Mouse (Mus musculus) neural tube, embryonic 13.5 days (tissue): Measurements from ENCODE around the gene Psmd4. TPM values are rescaled to one million over a fixed set of nuclear protein-coding genes. Genes with fewer than 3 reads are reported as not detected.
"Not testable (repeated sequence)": the region's sequence is repeated elsewhere in the genome, so short reads cannot be mapped to it uniquely, and the experiment has no call there.

ENCODE experiments used
- ATAC-seq: fragments of 200-750 bp; cut with Nextera tagmentation; 2 replicates; pipeline ENCODE4 v1.8.0; 2017; ENCODE audit warnings: low read depth, mild to moderate bottlenecking, moderate TSS enrichment, moderate library complexity
- H3K27ac ChIP-seq: fragments of 300-500 bp; sonication (generic); replicated peaks from 2 replicates; pipeline ENCODE4 v1.5.1; 2015; ENCODE audit warnings: moderate library complexity, mild to moderate bottlenecking, inconsistent platforms
- H3K27me3 ChIP-seq: fragments of 300-500 bp; sonication (generic); 2 replicates; pipeline ENCODE4 v1.6.1; 2015; ENCODE audit warnings: mild to moderate bottlenecking, inconsistent platforms
- H3K36me3 ChIP-seq: fragments of 300-500 bp; sonication (generic); 2 replicates; pipeline ENCODE4 v1.6.1; 2015; ENCODE audit warnings: mild to moderate bottlenecking, inconsistent platforms
- H3K4me1 ChIP-seq: fragments of 300-500 bp; sonication (generic); replicated peaks from 2 replicates; pipeline ENCODE4 v1.6.1; 2015; ENCODE audit warnings: inconsistent platforms
- H3K4me2 ChIP-seq: fragments of 300-500 bp; sonication (generic); 2 replicates; pipeline ENCODE4 v1.6.1; 2015; ENCODE audit warnings: inconsistent platforms, mild to moderate bottlenecking, moderate library complexity
- H3K4me3 ChIP-seq: fragments of 300-500 bp; sonication (generic); 2 replicates; pipeline ENCODE4 v1.5.1; 2015; ENCODE audit warnings: mild to moderate bottlenecking, inconsistent platforms
- H3K9ac ChIP-seq: fragments of 300-500 bp; sonication (generic); 2 replicates; pipeline ENCODE4 v1.6.1; 2015; ENCODE audit warnings: moderate library complexity, mild to moderate bottlenecking, inconsistent platforms
- H3K9me3 ChIP-seq: fragments of 300-500 bp; sonication (generic); 2 replicates; pipeline ENCODE4 v1.6.1; 2016; ENCODE audit warnings: inconsistent platforms
- WGBS: fragments of 180-500 bp; shearing (Covaris S2); methylation state at CpG from one replicate; pipeline ENCODE4 v1.1.7; 2015; 5-methylcytosine and 5-hydroxymethylcytosine counted together
- polyA plus RNA-seq: library from polyadenylated mRNA; unstranded; fragments of >200 nt; fragmentation: Nextera tagmentation; extraction: Ambion mirVana; gene quantifications from 2 replicates; pipeline ENCODE4 v1.2.1, GENCODE M21; 2015

Psmd4 gene
- polyA plus RNA-seq, 1 experiment from 2014 or later, result 274 TPM

DNA sequence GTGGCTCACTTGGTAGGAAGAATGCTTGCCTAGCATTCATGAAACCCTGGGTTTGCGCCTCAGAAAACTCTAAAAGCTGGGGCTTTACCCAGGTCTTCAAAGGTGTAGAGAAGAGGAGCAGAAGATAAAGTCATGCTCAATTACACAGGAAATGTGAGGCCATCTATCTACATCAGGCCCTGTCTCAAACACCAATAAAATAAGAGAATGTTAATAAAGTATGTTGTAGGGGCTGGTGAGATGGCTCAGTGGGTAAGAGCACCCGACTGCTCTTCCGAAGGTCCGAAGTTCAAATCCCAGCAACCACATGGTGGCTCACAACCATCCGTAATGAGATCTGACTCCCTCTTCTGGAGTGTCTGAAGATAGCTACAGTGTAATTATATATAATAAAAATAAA is 21.5 kb downstream of the Psmd4 start:
- ATAC-seq, result not testable (repeated sequence)

DNA sequence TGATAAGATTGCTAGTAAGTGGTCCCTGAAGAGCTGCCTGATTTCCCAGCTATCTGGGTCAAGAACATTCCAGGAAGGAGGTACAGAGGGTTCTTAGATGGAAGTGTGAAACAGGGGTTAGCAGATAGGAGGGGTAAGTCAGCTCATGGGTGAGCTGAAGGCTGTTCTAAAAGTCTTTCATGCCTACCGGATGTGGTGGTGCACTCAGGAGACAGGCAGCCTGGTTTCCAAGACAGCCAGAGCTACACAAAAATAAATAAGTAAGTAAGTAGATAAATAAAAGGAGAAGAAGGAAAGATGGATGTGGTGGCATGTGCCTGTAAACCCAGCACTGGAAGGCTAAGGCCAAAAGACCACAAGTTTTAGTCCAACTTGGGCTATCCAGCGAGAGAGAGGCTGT is 23.7 kb downstream of the Psmd4 start:
- WGBS, result 83% methylated on average over 2 of the region's 2 CpGs
- Histone ChIP-seq H3K9ac (no peak overlapping the region), H3K27ac (no peak overlapping the region), H3K4me3 (no peak overlapping the region), H3K27me3 (no peaks in the 10 kb centered on the region), H3K4me2 (no peak overlapping the region), H3K4me1 (peaks cover 19% of the 10 kb centered on the region), H3K36me3 (no peaks in the 10 kb centered on the region), H3K9me3 (no peaks in the 10 kb centered on the region)
- no peak for ATAC-seq

More for the DNA sequence above, 21.5 kb downstream of the Psmd4 start:
- H3K4me3 ChIP-seq, H3K36me3 ChIP-seq, H3K9me3 ChIP-seq, H3K4me2 ChIP-seq, H3K9ac ChIP-seq, H3K27me3 ChIP-seq, H3K27ac ChIP-seq: not testable (repeated sequence)
- 88% methylated on average over 5 of the region's 5 CpGs for WGBS
- peaks cover 23% of the 10 kb centered on the region for H3K4me1 ChIP-seq

DNA sequence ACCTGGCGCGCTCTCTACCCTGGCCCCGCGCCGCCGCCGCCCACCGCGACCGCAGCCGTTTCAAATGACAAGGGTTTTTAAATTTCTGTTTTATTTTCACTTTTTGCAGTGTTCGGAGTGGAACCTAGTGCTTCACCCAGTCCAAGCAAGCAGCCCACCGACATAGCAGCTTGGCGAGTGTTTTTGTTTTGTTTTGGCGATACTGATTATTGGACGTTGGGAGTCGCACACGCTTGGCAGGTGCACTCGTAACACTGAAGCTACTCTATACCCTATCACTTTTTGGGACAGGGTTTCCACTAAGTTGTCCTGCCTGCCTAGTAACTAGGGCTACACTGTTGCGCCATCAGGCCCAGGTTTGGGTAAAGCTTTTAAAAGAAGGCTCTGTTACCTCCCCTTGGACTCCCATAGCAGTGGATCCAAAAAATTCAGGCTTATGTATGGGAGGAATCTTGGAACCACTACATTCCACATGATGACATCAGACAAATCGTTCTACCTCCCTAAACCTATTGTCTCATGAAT is 25.8 kb downstream of the Psmd4 start:
- H3K27ac ChIP-seq, result peak overlapping the region; percentile 96
- H3K4me2 ChIP-seq, result peak overlapping the region; percentile 80
- H3K9ac ChIP-seq, result peak overlapping the region; percentile 74
- no peaks in the 10 kb centered on the region for H3K9me3 ChIP-seq
- peaks cover 30% of the 10 kb centered on the region for H3K4me1 ChIP-seq
- H3K4me3 ChIP-seq, result peak overlapping the region; percentile 72
- no peaks in the 10 kb centered on the region for H3K27me3 ChIP-seq
- peaks cover 7% of the 10 kb centered on the region for H3K36me3 ChIP-seq
- 5% methylated on average over 21 of the region's 21 CpGs for WGBS
- ATAC-seq, result no peak

DNA sequence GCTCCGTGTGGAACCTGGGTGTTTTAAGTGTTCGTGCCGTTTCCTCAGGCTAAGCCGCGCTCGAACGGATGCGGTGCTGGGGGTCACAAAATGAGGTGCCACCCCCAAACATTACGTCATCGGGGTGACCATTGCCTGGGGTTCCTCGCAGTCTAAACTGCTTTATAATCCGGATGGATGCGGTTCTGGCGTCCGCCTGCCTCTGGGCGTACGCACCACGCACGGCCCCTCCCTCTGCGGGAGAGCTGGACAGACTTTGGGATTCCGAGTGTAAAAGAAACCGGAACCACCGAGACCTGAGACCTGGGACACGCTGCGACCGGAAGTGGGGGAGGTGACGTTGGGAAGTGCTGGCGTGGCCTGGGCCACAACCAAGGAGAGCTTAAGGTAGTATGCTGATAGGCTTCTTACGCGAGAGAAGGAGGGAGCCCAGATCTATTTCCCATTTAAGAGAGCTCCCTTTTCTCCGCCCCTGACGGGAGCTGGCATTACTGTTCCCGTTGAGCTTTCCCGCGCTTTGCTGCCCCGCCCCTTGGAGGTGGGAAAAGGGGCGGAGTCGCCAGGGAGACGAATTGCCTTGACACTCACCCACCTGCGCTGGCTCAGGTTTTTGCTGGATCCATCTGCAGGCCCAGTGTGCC is 26.4 kb downstream of the Psmd4 start:
- peak; percentile 78 for ATAC-seq
- no peaks in the 10 kb centered on the region for H3K9me3 ChIP-seq
- peak overlapping the region; percentile 74 for H3K9ac ChIP-seq
- peaks cover 30% of the 10 kb centered on the region for H3K4me1 ChIP-seq
- H3K27ac ChIP-seq, result peak overlapping the region; percentile 96
- H3K27me3 ChIP-seq, result no peaks in the 10 kb centered on the region
- H3K4me3 ChIP-seq, result peak overlapping the region; percentile 72
- H3K36me3 ChIP-seq, result peaks cover 13% of the 10 kb centered on the region
- under 1% methylated on average over 40 of the region's 40 CpGs for WGBS
- H3K4me2 ChIP-seq, result peak overlapping the region; percentile 80

DNA sequence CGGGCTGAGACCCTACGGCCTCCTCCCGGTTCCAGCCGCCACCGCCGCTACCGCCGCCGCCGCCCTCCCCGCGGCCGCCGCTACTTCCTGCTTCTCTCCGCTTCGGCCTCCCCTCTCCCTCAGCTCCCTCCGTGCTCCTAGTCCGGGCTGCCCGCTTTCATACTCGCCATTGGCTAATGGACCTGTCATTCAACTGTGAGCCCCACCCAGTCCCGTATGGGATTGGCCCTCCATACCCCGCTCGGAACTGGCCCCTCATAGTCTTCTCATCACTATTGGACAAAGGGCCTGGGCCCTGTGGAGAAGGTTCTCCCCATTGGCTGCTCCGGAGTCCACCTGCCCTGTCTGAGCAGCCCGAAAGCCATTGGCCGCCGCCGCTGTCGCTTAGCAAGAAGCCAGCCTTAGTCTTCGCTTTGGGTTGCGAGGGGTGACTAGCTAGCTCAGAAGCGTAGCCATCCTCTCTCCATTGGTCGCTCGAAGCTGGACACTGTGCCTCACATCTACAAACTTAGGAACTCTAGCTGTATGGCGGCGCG is 27.0 kb downstream of the Psmd4 start, which contains the start of gene Zfp687:
Gene Zfp687 (minus strand): TSS at position 112 of the 536 bp plus-strand sequence.
- no peaks in the 10 kb centered on the region for H3K9me3 ChIP-seq
- peak; percentile 99 for ATAC-seq
- WGBS, result under 1% methylated on average over 24 of the region's 37 CpGs
- peak within 1 kb of the TSS; percentile 85 for H3K9ac ChIP-seq
- peak within 1 kb of the TSS; percentile 96 for H3K27ac ChIP-seq
- peak within 1 kb of the TSS; percentile 72 for H3K4me3 ChIP-seq
- H3K4me1 ChIP-seq, result peaks cover 30% of the 10 kb centered on the region
- peak within 1 kb of the TSS; percentile 99 for H3K4me2 ChIP-seq
- peaks cover 19% of the 10 kb centered on the region for H3K36me3 ChIP-seq
- H3K27me3 ChIP-seq, result no peaks in the 10 kb centered on the region

DNA sequence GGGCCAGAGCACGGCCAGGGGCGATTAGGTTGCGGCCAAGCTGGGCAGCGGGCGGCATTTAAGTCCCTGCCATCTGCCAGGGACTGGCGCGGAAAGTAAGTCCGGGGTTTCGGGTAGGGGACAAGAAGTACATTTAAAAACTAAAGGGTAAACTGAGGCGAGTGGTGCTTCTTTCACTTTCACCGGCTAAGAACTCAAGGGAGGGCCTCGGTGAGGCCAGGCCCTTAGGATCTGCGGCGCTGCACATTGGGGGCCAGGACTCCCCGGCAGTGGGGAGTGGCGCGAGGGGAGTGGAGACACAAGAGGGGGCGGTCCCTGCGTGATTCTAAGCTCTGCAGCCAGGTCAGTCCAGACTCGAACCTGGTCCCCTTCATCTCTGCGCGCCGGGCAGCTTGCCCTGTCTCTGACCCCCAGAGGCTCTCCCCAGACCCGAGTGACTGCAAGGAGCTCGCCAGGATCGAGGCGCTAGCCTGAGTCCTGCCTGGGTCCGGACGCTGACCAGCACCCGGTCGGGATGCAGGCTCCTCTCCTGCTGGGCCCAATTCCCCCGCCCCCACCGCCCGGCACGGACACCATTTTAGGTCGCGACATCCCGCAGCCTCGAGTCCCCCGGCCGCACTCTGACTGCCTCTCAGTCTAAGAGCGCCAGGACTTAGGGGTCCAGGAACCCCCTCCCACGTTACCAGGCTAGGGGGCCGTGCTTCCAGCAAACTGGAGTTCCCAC is 27.8 kb downstream of the Psmd4 start:
- Histone ChIP-seq H3K36me3 (peaks cover 27% of the 10 kb centered on the region), H3K9me3 (no peaks in the 10 kb centered on the region), H3K4me3 (peak overlapping the region; percentile 72), H3K4me2 (peak overlapping the region; percentile 99), H3K27me3 (no peaks in the 10 kb centered on the region), H3K9ac (peak overlapping the region; percentile 85), H3K4me1 (peaks cover 30% of the 10 kb centered on the region), H3K27ac (peak overlapping the region; percentile 96)
- WGBS, result under 1% methylated on average over 44 of the region's 44 CpGs
- ATAC-seq, result peak; percentile 33

DNA sequence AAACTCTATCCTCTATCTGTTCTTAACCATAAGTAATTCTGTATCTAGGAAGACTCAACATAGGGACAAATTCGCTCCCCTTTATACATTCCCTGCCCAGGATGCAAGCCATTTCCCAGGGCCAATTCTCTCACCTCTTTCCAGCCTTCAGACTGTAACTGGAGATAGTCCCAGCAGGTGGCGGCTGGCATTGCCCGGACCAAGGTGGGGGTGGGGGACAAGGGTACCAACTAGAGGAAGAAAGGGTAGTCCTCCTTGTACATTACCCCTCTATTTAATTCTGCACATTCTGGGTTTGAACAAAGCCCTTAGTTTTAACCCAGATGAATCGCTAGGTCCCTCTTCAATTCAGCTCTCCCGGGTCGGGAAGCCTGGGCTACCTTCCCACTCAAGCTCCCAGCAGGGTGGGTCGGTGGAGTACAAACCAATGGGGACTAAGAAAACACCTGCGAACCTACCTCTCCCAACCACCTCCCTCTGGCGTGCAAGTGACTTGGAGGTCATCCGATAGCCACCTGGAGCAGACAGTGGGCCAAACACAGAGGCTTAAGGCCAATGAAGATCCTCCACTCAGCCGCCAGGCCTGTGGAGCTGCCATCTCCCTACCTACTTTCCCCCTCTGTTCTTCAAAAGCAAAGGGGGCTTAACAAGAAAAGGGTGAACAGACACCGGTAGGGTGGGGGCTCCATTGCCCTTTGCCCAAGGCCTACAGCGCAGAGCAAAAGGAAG is 28.6 kb downstream of the Psmd4 start:
- 12% methylated on average over 13 of the region's 13 CpGs for WGBS
- Histone ChIP-seq H3K27me3 (no peaks in the 10 kb centered on the region), H3K36me3 (peaks cover 34% of the 10 kb centered on the region), H3K9me3 (no peaks in the 10 kb centered on the region), H3K4me2 (peak overlapping the region; percentile 99), H3K4me1 (peaks cover 34% of the 10 kb centered on the region), H3K4me3 (peak overlapping the region; percentile 72), H3K9ac (peak overlapping the region; percentile 85), H3K27ac (no peak overlapping the region)
- ATAC-seq, result no peak

DNA sequence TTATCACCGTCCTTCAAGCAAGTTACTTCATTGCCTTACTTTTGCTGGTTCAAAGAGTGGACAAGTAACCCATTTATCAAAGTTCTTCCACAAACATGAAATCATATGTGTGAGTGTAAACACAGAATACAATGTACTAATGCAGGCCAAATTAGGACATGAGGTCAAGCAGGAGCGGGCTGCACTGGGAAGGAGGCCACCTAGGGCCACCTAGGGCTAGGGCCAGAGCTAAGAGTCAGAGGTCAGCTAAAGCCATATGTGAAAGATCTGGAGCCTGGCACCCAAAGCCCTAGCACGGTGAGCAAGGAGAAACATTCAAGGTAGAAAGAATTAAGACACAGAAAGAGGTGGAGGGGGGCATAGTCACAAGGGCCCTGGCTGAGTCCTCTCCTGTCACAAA is 29.4 kb downstream of the Psmd4 start:
- no peaks in the 10 kb centered on the region for H3K9me3 ChIP-seq
- peak overlapping the region; percentile 72; the same call in 1 of the 2 replicates for H3K4me3 ChIP-seq
- H3K36me3 ChIP-seq, result peaks cover 43% of the 10 kb centered on the region
- peak overlapping the region; percentile 99 for H3K4me2 ChIP-seq
- 87% methylated on average over 3 of the region's 3 CpGs for WGBS
- H3K27me3 ChIP-seq, result no peaks in the 10 kb centered on the region
- no peak overlapping the region for H3K27ac ChIP-seq
- H3K9ac ChIP-seq, result no peak overlapping the region; the same call in 1 of the 2 replicates
- no peak for ATAC-seq
- H3K4me1 ChIP-seq, result peaks cover 34% of the 10 kb centered on the region

DNA sequence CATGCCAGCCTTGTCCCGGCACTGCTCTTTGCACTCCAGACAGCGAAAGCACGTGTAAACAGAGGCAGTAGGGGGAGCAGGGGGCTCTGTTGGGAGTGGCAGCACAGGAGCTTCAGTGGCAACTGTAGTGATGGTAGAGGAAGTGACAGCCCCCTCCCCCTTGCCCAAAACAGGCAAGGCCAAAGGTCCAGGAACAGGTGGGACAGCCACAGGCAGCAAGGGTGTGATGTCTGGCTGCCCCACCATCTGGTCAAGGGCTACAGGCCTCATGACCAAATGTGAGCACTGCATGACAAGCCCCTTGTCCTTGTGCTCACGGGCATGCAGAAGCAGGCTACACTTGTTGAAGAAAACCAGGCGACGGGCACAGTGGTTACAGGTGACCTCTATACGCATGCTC is 32.0 kb downstream of the Psmd4 start:
- no peak overlapping the region for H3K4me3 ChIP-seq
- no peaks in the 10 kb centered on the region for H3K27me3 ChIP-seq
- H3K27ac ChIP-seq, result no peak overlapping the region
- H3K9me3 ChIP-seq, result no peaks in the 10 kb centered on the region
- ATAC-seq, result no peak
- H3K9ac ChIP-seq, result no peak overlapping the region
- no peak overlapping the region for H3K4me2 ChIP-seq
- 84% methylated on average over 7 of the region's 7 CpGs for WGBS
- peaks cover 30% of the 10 kb centered on the region for H3K4me1 ChIP-seq
- H3K36me3 ChIP-seq, result peaks cover 69% of the 10 kb centered on the region

DNA sequence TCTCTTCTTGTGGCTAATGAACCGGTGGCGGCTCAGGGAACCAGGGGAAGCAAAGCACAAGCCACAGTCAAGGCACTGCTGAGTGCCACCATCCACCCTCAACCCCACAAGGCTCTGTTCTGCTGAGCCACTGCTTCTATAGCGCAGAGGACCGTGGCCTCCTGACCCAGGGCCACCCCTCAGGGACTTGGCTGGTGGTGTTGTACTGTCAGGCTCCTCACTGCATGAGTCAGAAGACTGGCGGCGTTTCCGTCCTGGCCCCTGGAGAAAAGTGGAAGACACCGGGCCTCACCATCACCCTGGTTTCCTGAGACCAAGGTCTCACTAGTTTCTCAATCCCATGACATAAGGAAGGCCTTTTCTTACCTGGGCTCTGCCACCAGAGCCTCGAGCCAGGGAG is 34.7 kb downstream of the Psmd4 start:
- WGBS, result 89% methylated on average over 9 of the region's 9 CpGs
- no peak overlapping the region for H3K27ac ChIP-seq

DNA sequence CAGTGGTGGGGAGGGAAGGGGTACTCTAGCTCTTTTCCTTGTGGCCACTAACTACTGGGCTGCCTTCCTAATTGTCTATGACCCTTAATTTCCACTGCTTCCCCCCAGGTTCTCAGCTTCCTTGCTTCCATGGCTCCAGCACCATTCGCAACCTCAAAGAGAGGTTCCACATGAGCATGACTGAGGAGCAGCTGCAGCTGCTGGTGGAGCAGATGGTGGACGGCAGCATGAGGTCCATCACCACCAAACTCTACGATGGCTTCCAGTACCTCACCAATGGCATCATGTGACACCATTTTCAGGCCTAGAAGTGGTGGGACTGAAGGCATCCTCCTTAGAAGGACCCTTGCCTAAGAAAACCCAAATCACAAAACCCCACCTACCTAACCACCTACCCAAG is 36.8 kb downstream of the Psmd4 start:
- no peak overlapping the region for H3K4me2 ChIP-seq
- H3K9ac ChIP-seq, result no peak overlapping the region
- H3K27me3 ChIP-seq, result no peaks in the 10 kb centered on the region
- ATAC-seq, result no peak
- no peak overlapping the region for H3K4me3 ChIP-seq
- peaks cover 99% of the 10 kb centered on the region for H3K36me3 ChIP-seq
- no peaks in the 10 kb centered on the region for H3K9me3 ChIP-seq
- peaks cover 9% of the 10 kb centered on the region for H3K4me1 ChIP-seq
- no peak overlapping the region for H3K27ac ChIP-seq
- 86% methylated on average over 3 of the region's 3 CpGs for WGBS

More for the DNA sequence above, 34.7 kb downstream of the Psmd4 start:
- Histone ChIP-seq H3K36me3 (peaks cover 96% of the 10 kb centered on the region), H3K27me3 (no peaks in the 10 kb centered on the region), H3K4me1 (peaks cover 10% of the 10 kb centered on the region), H3K9ac (no peak overlapping the region), H3K9me3 (no peaks in the 10 kb centered on the region), H3K4me3 (no peak overlapping the region), H3K4me2 (no peak overlapping the region)
- no peak for ATAC-seq

DNA sequence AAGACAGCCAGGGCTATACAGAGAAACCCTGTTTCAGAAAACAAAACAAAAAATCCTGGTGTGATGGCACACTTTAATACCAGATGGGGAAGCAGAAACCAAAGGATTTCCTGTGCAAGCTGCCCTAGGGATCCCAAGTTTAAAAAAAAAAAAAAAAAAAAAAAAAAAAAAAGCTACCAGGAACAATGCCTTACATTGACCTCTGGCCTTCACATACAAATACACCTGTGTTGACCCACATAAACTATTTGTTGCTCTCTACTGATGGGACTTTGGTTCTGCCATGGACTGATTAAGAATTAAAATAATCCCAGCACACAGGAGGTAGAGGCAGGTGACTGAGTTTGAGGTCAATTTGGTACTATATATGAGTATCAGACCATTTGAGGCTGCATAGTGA is 39.1 kb downstream of the Psmd4 start:
- Histone ChIP-seq H3K4me1 (peaks cover 5% of the 10 kb centered on the region), H3K9ac (no peak overlapping the region), H3K4me2 (no peak overlapping the region), H3K27me3 (no peaks in the 10 kb centered on the region), H3K27ac (no peak overlapping the region), H3K36me3 (peaks cover 99% of the 10 kb centered on the region), H3K9me3 (no peaks in the 10 kb centered on the region), H3K4me3 (no peak overlapping the region)
- no peak for ATAC-seq
